Mouse (Mus musculus) liver, embryonic 11.5 days (tissue): ENCODE measurements around the gene Cdipt. TPM values are rescaled to one million over a fixed set of nuclear protein-coding genes. Genes with fewer than 3 reads are reported as not detected.

ENCODE experiments used
- ATAC-seq: fragments of 200-750 bp; cut with Nextera tagmentation; replicated peaks from 2 replicates; pipeline ENCODE4 v1.8.0; 2017; ENCODE audit warnings: moderate number of reproducible peaks, mild to moderate bottlenecking, moderate TSS enrichment, moderate library complexity; ENCODE audit not compliant: low FRiP score
- DNase-seq: peaks from one replicate; pipeline ENCODE4 v3.0.0-alpha.2; 2017; ENCODE audit warnings: low spot score
- H3K27ac ChIP-seq: fragments of 300-500 bp; sonication (generic); 2 replicates; pipeline ENCODE4 v1.5.1; 2014; ENCODE audit warnings: mild to moderate bottlenecking, low read depth, low read length, control low read depth
- H3K27me3 ChIP-seq: fragments of 300-500 bp; sonication (generic); replicated peaks from 2 replicates; pipeline ENCODE4 v1.6.1; 2014; ENCODE audit warnings: low read length, mixed read lengths; ENCODE audit not compliant: control insufficient read depth, insufficient read depth
- H3K36me3 ChIP-seq: fragments of 300-500 bp; sonication (generic); 2 replicates; pipeline ENCODE4 v1.6.1; 2014; ENCODE audit warnings: mild to moderate bottlenecking, low read length, moderate library complexity, mixed read lengths; ENCODE audit not compliant: control insufficient read depth, insufficient read depth
- H3K4me1 ChIP-seq: fragments of 300-500 bp; sonication (generic); replicated peaks from 2 replicates; pipeline ENCODE4 v1.6.1; 2014; ENCODE audit warnings: low read length, mixed read lengths; ENCODE audit not compliant: control insufficient read depth, insufficient read depth
- H3K4me2 ChIP-seq: fragments of 300-500 bp; sonication (generic); 2 replicates; pipeline ENCODE4 v1.6.1; 2014; ENCODE audit warnings: mild to moderate bottlenecking, control low read depth, moderate library complexity
- H3K4me3 ChIP-seq: fragments of 300-500 bp; sonication (generic); 2 replicates; pipeline ENCODE4 v1.5.1; 2014; ENCODE audit warnings: low read depth, low read length, control low read depth
- H3K9ac ChIP-seq: fragments of 300-500 bp; sonication (generic); 2 replicates; pipeline ENCODE4 v1.6.1; 2014; ENCODE audit warnings: low read depth, low read length, control low read depth
- H3K9me3 ChIP-seq: fragments of 300-500 bp; sonication (generic); 2 replicates; pipeline ENCODE4 v1.6.1; 2016; ENCODE audit warnings: low read length, inconsistent platforms, mixed read lengths; ENCODE audit not compliant: control insufficient read depth
- WGBS: fragments of 180-500 bp; shearing (Covaris S2); extraction: QIAGEN DNeasy Blood & Tissue Kit; methylation state at CpG from one replicate; pipeline ENCODE4 v1.1.7; 2014; 5-methylcytosine and 5-hydroxymethylcytosine counted together
- polyA plus RNA-seq: library from polyadenylated mRNA; unstranded; fragments of >200 nt; fragmentation: Nextera tagmentation; extraction: Ambion mirVana; gene quantifications from 2 replicates; pipeline ENCODE4 v1.2.1, GENCODE M21; 2014

The Cdipt gene
- 72.2 and 74.4 TPM in 2 replicates for polyA plus RNA-seq

- no peak for ATAC-seq
- H3K4me3 ChIP-seq, result peak within 1 kb of the TSS; percentile 98
- no peaks in the 10 kb centered on the region for H3K9me3 ChIP-seq
Measured at GRCm38 (mm10) chr7:126975893-126975949, at the start of gene Cdipt. Gene Cdipt, plus strand, starts transcription at chr7:126975914.

GRCm38 (mm10) chr7:126926299-126926698 is 49.4 kb upstream of the Cdipt start:
- Histone ChIP-seq H3K4me1 (peaks cover 32% of the 10 kb centered on the region), H3K4me2 (peak overlapping the region; percentile 16; the same call in 1 of the 2 replicates), H3K4me3 (no peak overlapping the region), H3K9ac (no peak overlapping the region), H3K27me3 (no peaks in the 10 kb centered on the region), H3K27ac (no peak overlapping the region; the same call in 1 of the 2 replicates), H3K9me3 (no peaks in the 10 kb centered on the region), H3K36me3 (peaks cover 3% of the 10 kb centered on the region; the same call in 1 of the 2 replicates)
- DNase-seq (no peak), ATAC-seq (no peak)
- 14% methylated on average over 3 of the region's 3 CpGs for WGBS

More at GRCm38 (mm10) chr7:126975893-126975949, at the start of gene Cdipt:
- WGBS, result 0% methylated on average over 1 of the region's 1 CpGs
- H3K27me3 ChIP-seq, result no peaks in the 10 kb centered on the region
- H3K4me1 ChIP-seq, result peaks cover 13% of the 10 kb centered on the region; the same call in 1 of the 2 replicates
- peaks cover 20% of the 10 kb centered on the region for H3K36me3 ChIP-seq
- peak within 1 kb of the TSS; percentile 99 for H3K9ac ChIP-seq
- no peak for DNase-seq
- peak within 1 kb of the TSS; percentile 88 for H3K27ac ChIP-seq
- peak within 1 kb of the TSS; percentile 92 for H3K4me2 ChIP-seq

- ATAC-seq (peak; percentile 96), DNase-seq (peak; percentile 91)
- peaks cover 5% of the 10 kb centered on the region; the same call in 1 of the 2 replicates for H3K36me3 ChIP-seq
- peak within 1 kb of the TSS; percentile 66 for H3K27ac ChIP-seq
- 2% methylated on average over 56 of the region's 56 CpGs for WGBS
- H3K9ac ChIP-seq, result peak within 1 kb of the TSS; percentile 92
- no peaks in the 10 kb centered on the region for H3K27me3 ChIP-seq
- peaks cover 26% of the 10 kb centered on the region for H3K4me1 ChIP-seq
- no peaks in the 10 kb centered on the region for H3K9me3 ChIP-seq
- peak within 1 kb of the TSS; percentile 82 for H3K4me3 ChIP-seq
- H3K4me2 ChIP-seq, result peak within 1 kb of the TSS; percentile 94
Measured at GRCm38 (mm10) chr7:126928384-126929037, 47.2 kb upstream of the Cdipt start, which contains the start of gene Kctd13. Gene Kctd13, plus strand, starts transcription at chr7:126928879.

- Histone ChIP-seq H3K9me3 (no peaks in the 10 kb centered on the region), H3K4me1 (peaks cover 22% of the 10 kb centered on the region), H3K27me3 (no peaks in the 10 kb centered on the region), H3K36me3 (peaks cover 7% of the 10 kb centered on the region; the same call in 1 of the 2 replicates), H3K9ac (peak overlapping the region; percentile 92), H3K4me3 (peak overlapping the region; percentile 82), H3K4me2 (peak overlapping the region; percentile 94), H3K27ac (peak overlapping the region; percentile 66; the same call in 1 of the 2 replicates)
- WGBS, result under 1% methylated on average over 27 of the region's 27 CpGs
- ATAC-seq (peak; percentile 61), DNase-seq (no peak)
Measured at GRCm38 (mm10) chr7:126929046-126929445, 46.7 kb upstream of the Cdipt start.

- WGBS, result 74% methylated on average over 2 of the region's 2 CpGs
- ATAC-seq (no peak), DNase-seq (no peak)
- Histone ChIP-seq H3K4me1 (peaks cover 10% of the 10 kb centered on the region; the same call in 1 of the 2 replicates), H3K9ac (no peak overlapping the region), H3K9me3 (no peaks in the 10 kb centered on the region), H3K4me3 (no peak overlapping the region), H3K36me3 (peaks cover 18% of the 10 kb centered on the region; the same call in 1 of the 2 replicates), H3K4me2 (no peak overlapping the region), H3K27me3 (no peaks in the 10 kb centered on the region), H3K27ac (no peak overlapping the region)
Measured at GRCm38 (mm10) chr7:126932652-126933051, 43.1 kb upstream of the Cdipt start.

DNA sequence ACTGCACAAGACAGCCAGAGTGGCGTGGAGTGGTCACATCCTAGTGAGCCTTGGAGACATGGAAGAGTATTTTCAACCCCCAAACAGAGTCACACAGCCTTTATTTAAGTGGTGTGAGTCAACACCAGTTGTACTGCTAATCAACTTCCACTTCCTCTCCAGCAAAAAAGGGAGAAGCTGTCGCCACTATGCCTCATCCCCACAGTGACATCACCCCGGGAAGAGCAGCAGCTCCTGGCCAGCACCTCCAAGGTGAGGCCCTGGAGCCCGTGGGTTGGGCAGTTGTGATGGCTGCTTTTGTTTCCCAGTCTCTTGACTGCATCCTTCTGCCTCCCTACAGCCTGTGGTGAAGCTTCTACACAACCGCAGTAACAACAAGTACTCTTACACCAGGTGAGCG is 34.5 kb upstream of the Cdipt start:
- Histone ChIP-seq H3K9ac (no peak overlapping the region), H3K9me3 (no peaks in the 10 kb centered on the region), H3K4me1 (no peaks in the 10 kb centered on the region), H3K36me3 (peaks cover 27% of the 10 kb centered on the region), H3K4me2 (no peak overlapping the region), H3K27ac (no peak overlapping the region), H3K27me3 (no peaks in the 10 kb centered on the region), H3K4me3 (no peak overlapping the region)
- 60% methylated on average over 6 of the region's 6 CpGs for WGBS
- DNase-seq (no peak), ATAC-seq (no peak)

DNA sequence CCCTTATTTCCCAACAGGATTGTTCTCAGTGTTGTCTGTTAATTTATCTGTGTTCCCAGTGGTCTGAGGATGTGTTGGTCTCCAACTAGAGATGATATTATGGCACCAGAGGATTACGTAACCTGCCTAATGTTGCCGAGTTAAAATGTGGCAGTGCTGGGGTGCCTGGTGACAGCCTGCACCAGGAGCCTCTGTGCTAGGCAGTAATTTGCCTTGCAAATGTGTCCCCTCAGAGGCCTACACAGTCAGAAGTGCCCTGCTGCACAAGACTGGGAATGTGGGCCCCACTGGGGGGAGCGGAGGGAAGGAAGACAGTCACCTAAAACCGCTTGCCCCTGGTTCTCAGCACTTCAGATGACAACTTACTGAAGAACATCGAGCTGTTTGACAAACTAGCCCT is 33.9 kb upstream of the Cdipt start:
- no peak overlapping the region for H3K4me3 ChIP-seq
- no peaks in the 10 kb centered on the region for H3K4me1 ChIP-seq
- H3K27ac ChIP-seq, result no peak overlapping the region
- H3K9me3 ChIP-seq, result no peaks in the 10 kb centered on the region
- peaks cover 22% of the 10 kb centered on the region for H3K36me3 ChIP-seq
- no peak overlapping the region for H3K4me2 ChIP-seq
- no peak overlapping the region for H3K9ac ChIP-seq
- DNase-seq (no peak), ATAC-seq (no peak)
- 83% methylated on average over 5 of the region's 5 CpGs for WGBS
- H3K27me3 ChIP-seq, result no peaks in the 10 kb centered on the region

GRCm38 (mm10) chr7:126946530-126946929 is 29.2 kb upstream of the Cdipt start:
- Histone ChIP-seq H3K27me3 (peaks cover 17% of the 10 kb centered on the region), H3K27ac (no peak overlapping the region), H3K36me3 (peaks cover 11% of the 10 kb centered on the region), H3K4me3 (no peak overlapping the region), H3K4me2 (no peak overlapping the region), H3K9me3 (no peaks in the 10 kb centered on the region), H3K4me1 (peaks cover 10% of the 10 kb centered on the region), H3K9ac (no peak overlapping the region)
- DNase-seq (no peak), ATAC-seq (no peak; the same call in 1 of the 2 replicates)
- WGBS, result 43% methylated on average over 3 of the region's 3 CpGs

DNA sequence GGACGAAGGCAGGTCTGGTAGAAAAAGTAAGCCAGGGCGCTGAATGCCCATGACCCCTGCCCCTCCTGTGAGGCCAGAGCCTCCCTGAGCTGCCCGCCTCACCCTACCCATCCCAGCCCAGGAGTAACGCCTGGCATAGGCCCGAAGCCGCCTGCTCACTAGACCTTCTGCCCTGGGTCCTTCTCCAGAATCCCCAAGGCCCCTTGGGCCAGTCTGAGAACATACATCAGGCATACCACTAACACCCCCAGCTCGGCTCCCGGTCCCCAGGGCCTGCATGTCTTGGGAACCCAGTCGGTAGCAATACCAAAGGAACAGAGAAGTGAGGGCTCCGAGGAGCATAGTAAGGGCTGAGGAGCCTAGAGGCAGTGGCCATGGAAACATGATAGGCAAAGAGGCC is 27.1 kb upstream of the Cdipt start:
- WGBS, result 68% methylated on average over 10 of the region's 10 CpGs
- Histone ChIP-seq H3K4me3 (no peak overlapping the region), H3K36me3 (peaks cover 7% of the 10 kb centered on the region; the same call in 1 of the 2 replicates), H3K27me3 (peaks cover 33% of the 10 kb centered on the region), H3K27ac (no peak overlapping the region), H3K9ac (no peak overlapping the region), H3K9me3 (no peaks in the 10 kb centered on the region), H3K4me1 (peaks cover 10% of the 10 kb centered on the region), H3K4me2 (no peak overlapping the region)
- no peak for DNase-seq
- ATAC-seq, result no peak
